Mouse (Mus musculus) G1E (cell line): Measurements from ENCODE around the gene Tor4a. TPM values are rescaled to one million over a fixed set of nuclear protein-coding genes. Genes with fewer than 3 reads are reported as not detected.
A peak's percentile ranks its signal among the peaks of the same experiment; 100 is the strongest.

Source experiments
- ATAC-seq: 2 replicates; pipeline ENCODE4 v1.8.0; 2016; ENCODE audit warnings: mild to moderate bottlenecking; ENCODE audit not compliant: insufficient number of reproducible peaks, poor library complexity, low FRiP score, severe bottlenecking; ENCODE audit errors: extremely low read depth
- DNase-seq: peaks from one replicate; pipeline ENCODE4 v3.0.0; 2012; ENCODE audit warnings: low spot score
- H3K27me3 ChIP-seq: 2 replicates; pipeline ENCODE4 v1.6.1; 2012; ENCODE audit warnings: mild to moderate bottlenecking, low read length, inconsistent platforms; ENCODE audit not compliant: insufficient read depth
- H3K36me3 ChIP-seq: replicated peaks from 2 replicates; pipeline ENCODE3; 2012; ENCODE audit warnings: mild to moderate bottlenecking, inconsistent platforms
- H3K4me1 ChIP-seq: 2 replicates; pipeline ENCODE4 v1.6.1; 2012; ENCODE audit warnings: low read depth, low read length, inconsistent platforms, mixed read lengths; ENCODE audit not compliant: insufficient read depth
- H3K4me3 ChIP-seq: 2 replicates; pipeline ENCODE4 v1.5.1; 2012; ENCODE audit warnings: low read depth, mild to moderate bottlenecking, inconsistent platforms, low read length, moderate library complexity, mixed read lengths
- H3K9me3 ChIP-seq: replicated peaks from 2 replicates; pipeline ENCODE4 v1.6.1; 2012; ENCODE audit warnings: inconsistent platforms
- CTCF ChIP-seq: IDR thresholded peaks from 2 replicates; pipeline ENCODE4 v1.5.1; 2012; ENCODE audit warnings: low read depth, low read length, inconsistent platforms, mixed read lengths
- GATA1 ChIP-seq: IDR thresholded peaks from 2 replicates; pipeline ENCODE4 v1.6.1; 2012; ENCODE audit warnings: borderline replicate concordance, low read length, inconsistent platforms, mixed read lengths
- GATA2 ChIP-seq: IDR thresholded peaks from 2 replicates; pipeline ENCODE4 v1.6.1; 2012; ENCODE audit warnings: low read depth, low read length, inconsistent platforms, borderline replicate concordance
- POLR2AphosphoS5 ChIP-seq: IDR thresholded peaks from 2 replicates; pipeline ENCODE4 v1.6.1; 2012; ENCODE audit warnings: low read depth, low read length, inconsistent platforms; ENCODE audit not compliant: insufficient replicate concordance
- TAL1 ChIP-seq: conservative IDR thresholded peaks from 2 replicates; pipeline ENCODE4 v1.6.1; 2012; ENCODE audit warnings: low read depth, low read length, inconsistent platforms, mixed read lengths
- polyA plus RNA-seq: library from polyadenylated mRNA; stranded (reverse); fragments of >175 nt; gene quantifications from 2 replicates; pipeline ENCODE4 v1.2.3, GENCODE M21; 2012
- total RNA-seq, 2 experiments: library from RNA; stranded (forward) in 1 of 2; stranded (reverse) in 1 of 2; fragments of 200-1000 nt in 1 of 2; fragments of >200 nt in 1 of 2; fragmentation: Nextera tagmentation in 1 of 2; gene quantifications; 2 replicates each; pipeline ENCODE4 v1.2.3; 2014 to 2017

Tor4a gene
- total and polyA plus RNA-seq, 3 experiments: 12.3 to 33.8 (median 17.2) TPM

DNA sequence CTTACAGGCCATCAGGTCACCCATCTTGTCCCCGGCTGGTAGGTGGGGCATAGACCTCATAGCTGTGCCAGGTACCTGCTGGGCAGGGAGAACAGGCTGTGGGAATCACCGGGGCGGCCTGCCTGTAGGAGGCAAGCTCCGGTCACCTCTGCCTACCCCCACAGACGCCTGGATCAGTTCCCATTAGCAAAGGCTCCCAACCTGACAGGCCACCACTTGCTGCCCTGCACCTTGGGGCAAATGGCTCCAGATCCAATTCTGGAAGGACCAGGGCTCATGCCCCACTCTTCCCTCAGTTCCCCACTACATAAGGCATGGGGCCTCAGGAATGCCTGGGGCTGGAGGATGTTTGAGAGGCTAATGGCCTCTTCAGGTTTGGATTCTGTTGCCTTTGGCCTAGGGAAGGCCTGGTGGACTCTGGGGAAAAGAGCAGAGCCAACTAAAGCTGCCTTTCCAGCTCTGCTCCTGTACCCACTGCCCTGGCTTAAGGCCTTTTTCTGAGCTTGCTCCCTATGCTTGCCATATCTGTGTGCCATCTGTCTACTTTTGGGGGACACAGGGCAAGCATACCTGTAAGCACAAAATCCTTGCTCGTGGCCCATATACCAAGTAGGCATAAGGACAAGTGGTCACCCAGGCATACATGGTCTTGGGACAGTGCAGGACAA, 25.5 kb downstream of the Tor4a start:
- Histone ChIP-seq H3K4me1 (peaks cover 66% of the 10 kb centered on the region), H3K36me3 (no peaks in the 10 kb centered on the region), H3K27me3 (peaks cover 43% of the 10 kb centered on the region), H3K9me3 (no peaks in the 10 kb centered on the region), H3K4me3 (no peak overlapping the region)
- ATAC-seq: no peak
- no peak for DNase-seq
- TF ChIP-seq CTCF (no peak), POLR2AphosphoS5 (no peak), GATA1 (no peak), GATA2 (no peak), TAL1 (no peak)

DNA sequence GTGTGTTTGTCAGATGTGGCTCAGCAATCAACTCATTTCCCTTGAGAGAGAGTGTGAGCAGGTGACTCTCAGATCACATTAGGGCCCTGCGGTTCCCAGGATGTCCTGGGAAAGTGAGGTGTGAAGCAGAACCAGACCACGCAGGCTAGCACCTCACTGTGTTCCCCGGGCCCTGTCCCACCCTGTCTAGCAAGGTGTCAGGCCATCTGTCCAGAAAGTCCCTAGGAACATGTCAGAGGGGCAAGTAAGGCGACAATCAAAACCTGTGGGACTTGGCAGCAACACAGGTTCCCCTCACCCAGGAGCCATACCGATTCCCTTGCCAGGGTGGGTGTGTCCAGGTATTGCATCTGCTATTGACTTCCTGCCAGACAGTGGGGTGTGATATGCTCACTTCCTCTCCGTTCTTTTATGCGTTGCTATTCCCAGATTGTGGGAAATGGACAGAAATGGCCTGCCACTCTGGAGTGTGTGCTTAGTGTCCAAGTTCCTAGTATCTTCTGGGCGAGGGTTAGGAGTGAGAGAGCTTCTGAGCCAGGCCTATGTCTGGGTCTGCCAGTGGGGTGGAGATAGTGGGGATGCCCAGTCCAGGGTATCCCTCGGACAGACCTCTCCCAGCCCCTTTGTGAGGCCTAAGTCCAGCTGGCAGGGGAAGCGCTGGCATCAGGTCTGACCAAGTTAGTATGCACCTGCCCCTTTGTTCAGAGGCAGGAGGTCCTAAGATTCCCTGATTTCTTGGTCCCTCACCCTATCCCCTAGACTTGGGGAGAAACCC, 26.2 kb downstream of the Tor4a start:
- no peak for ATAC-seq
- TF ChIP-seq TAL1 (no peak), GATA2 (no peak), CTCF (no peak), POLR2AphosphoS5 (no peak), GATA1 (no peak)
- Histone ChIP-seq H3K9me3 (no peaks in the 10 kb centered on the region), H3K4me1 (peaks cover 64% of the 10 kb centered on the region), H3K4me3 (no peak overlapping the region), H3K36me3 (no peaks in the 10 kb centered on the region), H3K27me3 (peaks cover 36% of the 10 kb centered on the region)
- no peak for DNase-seq

GRCm38 (mm10) chr2:25169778-25170177, 26.9 kb downstream of the Tor4a start:
- Histone ChIP-seq H3K9me3 (no peaks in the 10 kb centered on the region), H3K36me3 (no peaks in the 10 kb centered on the region), H3K4me1 (peaks cover 56% of the 10 kb centered on the region), H3K27me3 (peaks cover 40% of the 10 kb centered on the region), H3K4me3 (no peak overlapping the region)
- TF ChIP-seq GATA1: no peak
- TF ChIP-seq CTCF: no peak
- TF ChIP-seq GATA2: no peak
- no peak for TF ChIP-seq TAL1
- TF ChIP-seq POLR2AphosphoS5: no peak
- DNase-seq: no peak
- ATAC-seq: no peak

DNA sequence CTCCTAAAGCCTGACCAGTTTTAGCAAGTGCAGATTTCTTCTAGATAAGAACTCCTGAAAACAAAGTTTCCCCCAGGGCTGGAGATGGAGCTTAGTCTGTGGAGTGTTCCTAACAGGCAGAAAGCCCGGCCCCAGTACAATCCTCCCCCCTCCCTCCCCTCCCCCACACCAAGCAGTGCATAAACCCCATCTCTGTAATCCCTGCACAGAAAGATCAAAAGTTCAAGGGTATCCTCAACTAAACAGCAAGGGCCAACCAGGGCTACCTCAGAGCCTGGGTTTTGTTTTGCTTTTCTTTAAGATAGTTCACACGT, 28.1 kb downstream of the Tor4a start:
- peaks cover 39% of the 10 kb centered on the region for H3K27me3 ChIP-seq
- DNase-seq (no peak), ATAC-seq (no peak)
- H3K9me3 ChIP-seq: no peaks in the 10 kb centered on the region
- no peaks in the 10 kb centered on the region for H3K36me3 ChIP-seq
- peak overlapping the region; percentile 67; the same call in 1 of the 2 replicates for H3K4me3 ChIP-seq
- TF ChIP-seq TAL1 (no peak), GATA1 (no peak), CTCF (no peak), GATA2 (no peak), POLR2AphosphoS5 (no peak)
- H3K4me1 ChIP-seq: peaks cover 53% of the 10 kb centered on the region

DNA sequence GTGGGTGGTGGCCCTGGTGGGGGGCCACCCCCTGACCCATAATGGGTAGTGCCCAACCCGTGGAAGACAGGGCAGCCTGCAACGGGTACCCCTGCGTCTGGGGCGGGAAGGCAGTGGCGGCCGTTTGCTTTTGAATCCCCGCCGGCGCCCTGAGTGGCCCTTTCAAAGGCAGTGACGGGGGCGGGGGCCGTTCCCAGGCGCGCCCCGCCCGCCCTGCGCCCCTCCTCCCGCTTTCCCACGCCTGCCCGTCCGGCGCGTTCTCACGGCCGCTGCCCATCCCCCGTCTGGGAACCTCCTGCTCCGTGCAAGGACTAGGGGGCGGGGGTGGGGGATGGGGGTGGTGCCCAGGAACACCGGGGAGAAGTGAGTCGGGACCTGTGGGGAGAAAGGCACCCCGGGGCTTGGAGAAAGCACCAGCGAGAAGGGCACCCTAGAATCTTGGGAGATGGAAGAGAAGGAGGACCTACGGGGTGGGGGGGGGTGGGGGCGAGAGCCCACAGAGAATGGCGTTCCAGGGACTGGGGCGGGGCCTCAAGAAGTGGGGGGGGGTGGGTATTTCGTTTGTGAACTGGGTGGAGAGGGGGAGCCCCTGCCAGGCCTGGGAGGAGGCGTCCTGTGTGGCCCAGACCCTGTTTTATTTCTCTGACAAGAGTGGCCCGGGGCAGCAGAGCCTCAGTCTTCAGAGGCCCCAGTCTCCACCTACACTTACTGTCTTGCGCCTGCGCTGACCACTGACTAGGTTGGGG, 28.6 kb downstream of the Tor4a start:
- H3K27me3 ChIP-seq: peaks cover 42% of the 10 kb centered on the region
- TF ChIP-seq GATA2: no peak
- no peak for TF ChIP-seq CTCF
- TF ChIP-seq GATA1: no peak
- no peak for TF ChIP-seq POLR2AphosphoS5
- no peak for TF ChIP-seq TAL1
- no peaks in the 10 kb centered on the region for H3K36me3 ChIP-seq
- no peaks in the 10 kb centered on the region for H3K9me3 ChIP-seq
- H3K4me3 ChIP-seq: peak overlapping the region; percentile 67; the same call in 1 of the 2 replicates
- ATAC-seq (no peak), DNase-seq (peak; percentile 62)
- peaks cover 51% of the 10 kb centered on the region for H3K4me1 ChIP-seq

GRCm38 (mm10) chr2:25167481-25167880, 29.2 kb downstream of the Tor4a start:
- no peak for TF ChIP-seq TAL1
- TF ChIP-seq GATA2: no peak
- TF ChIP-seq CTCF: no peak
- no peak for TF ChIP-seq POLR2AphosphoS5
- no peaks in the 10 kb centered on the region for H3K36me3 ChIP-seq
- no peak for ATAC-seq
- H3K4me1 ChIP-seq: peaks cover 45% of the 10 kb centered on the region
- H3K4me3 ChIP-seq: peak overlapping the region; percentile 67; the same call in 1 of the 2 replicates
- H3K27me3 ChIP-seq: peaks cover 41% of the 10 kb centered on the region
- no peak for DNase-seq
- H3K9me3 ChIP-seq: no peaks in the 10 kb centered on the region
